Mouse (Mus musculus): ENCODE results near the gene Hnrnpf. TPM values are rescaled to one million over a fixed set of nuclear protein-coding genes. Genes with fewer than 3 reads are reported as not detected.
A peak's percentile ranks its signal among the peaks of the same experiment; 100 is the strongest.

Hnrnpf gene
- total and polyA plus RNA-seq, 2 experiments from 2014 or later: 154 to 183 TPM

DNA sequence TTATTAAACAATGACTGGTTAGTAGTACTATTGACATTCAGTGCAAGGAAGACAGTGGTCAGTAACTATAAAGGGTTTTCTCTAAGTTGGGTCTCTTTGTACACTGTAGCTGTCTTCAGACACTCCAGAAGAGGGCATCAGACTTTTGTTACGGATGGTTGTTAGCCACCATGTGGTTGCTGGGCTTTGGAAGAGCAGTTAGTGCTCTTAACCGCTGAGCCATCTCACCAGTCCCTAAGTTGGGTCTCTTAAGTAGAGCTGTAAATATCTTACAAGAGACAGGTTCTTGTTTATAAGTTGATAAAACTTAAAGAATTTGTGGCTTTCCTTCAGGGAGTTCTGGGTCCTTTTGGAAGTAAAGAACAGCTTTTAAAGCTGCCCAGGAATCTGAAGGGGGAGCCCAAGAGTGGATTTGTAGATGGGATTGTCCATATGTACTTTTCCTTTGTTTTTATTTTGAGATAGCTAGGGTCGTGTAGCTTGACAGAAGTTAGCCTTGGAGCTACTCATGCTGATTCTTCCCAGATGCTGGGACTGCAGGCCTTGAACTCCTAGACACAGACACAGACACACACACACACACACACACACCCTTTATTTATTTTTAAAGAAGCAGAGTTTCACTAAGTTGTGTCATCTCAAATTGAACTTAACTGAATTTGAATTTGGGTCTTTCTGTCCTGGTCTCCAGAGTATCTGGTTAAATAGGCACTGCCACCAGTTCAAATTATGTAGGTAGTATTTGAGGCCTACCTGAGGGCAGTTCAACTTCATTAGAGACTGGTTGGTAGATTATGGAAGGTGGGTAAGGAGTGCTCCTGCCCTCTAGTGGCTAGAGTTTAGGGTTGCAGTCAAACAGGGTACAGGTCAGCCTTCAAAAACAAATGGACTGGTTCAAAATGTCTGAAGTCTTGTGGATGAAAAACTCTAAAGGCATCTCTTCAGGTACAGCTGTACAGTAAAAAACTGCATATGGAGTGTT is 20.8 kb downstream of the Hnrnpf start:
- Histone ChIP-seq H3K4me2 (ENCODE audit: low read depth, low read length, poor library complexity, severe bottlenecking) (no peak overlapping the region), H3K9ac (replicated peaks; ENCODE audit: low read length, poor library complexity, severe bottlenecking) (no peak overlapping the region), H3K9me3 (ENCODE audit: low read length) (no peaks in the 10 kb centered on the region), H3K36me3 (ENCODE audit: insufficient read depth, low read length) (no peaks in the 10 kb centered on the region), H3K27me3 (ENCODE audit: insufficient read depth, low read length) (no peaks in the 10 kb centered on the region), H3K27ac (ENCODE audit: low read depth, low read length) (no peak overlapping the region), H3K4me1 (ENCODE audit: insufficient read depth, low read length) (peaks cover 6% of the 10 kb centered on the region; the same call in 1 of the 2 replicates), H3K4me3 (ENCODE audit: low read depth, low read length) (no peak overlapping the region)
- peak; percentile 38 for DNase-seq (ENCODE audit: low spot score)
- ATAC-seq (ENCODE audit: low FRiP score): no peak
- WGBS: 68% methylated on average over 3 of the region's 3 CpGs
- peak; percentile 86 for TF ChIP-seq CTCF (IDR thresholded peaks at IDR 0.05)

- H3K4me2 ChIP-seq (ENCODE audit: low read depth, low read length, poor library complexity, severe bottlenecking): no peak overlapping the region
- H3K4me3 ChIP-seq (ENCODE audit: low read depth, low read length): no peak overlapping the region
- H3K4me1 ChIP-seq (ENCODE audit: insufficient read depth, low read length): 0 out of 2 replicates have a peak, but pooled peaks cover 4% of the 10 kb centered on the region
- 93% methylated on average over 3 of the region's 3 CpGs for WGBS
- H3K36me3 ChIP-seq (ENCODE audit: insufficient read depth, low read length): no peaks in the 10 kb centered on the region
- DNase-seq (ENCODE audit: low spot score) (no peak), ATAC-seq (ENCODE audit: low FRiP score) (no peak)
- no peaks in the 10 kb centered on the region for H3K9me3 ChIP-seq (ENCODE audit: low read length)
- H3K27ac ChIP-seq (ENCODE audit: low read depth, low read length): no peak overlapping the region
- H3K9ac ChIP-seq (replicated peaks; ENCODE audit: low read length, poor library complexity, severe bottlenecking): no peak overlapping the region
- no peak for TF ChIP-seq CTCF (IDR thresholded peaks at IDR 0.05)
- no peaks in the 10 kb centered on the region for H3K27me3 ChIP-seq (ENCODE audit: insufficient read depth, low read length)
Measured at GRCm38 (mm10) chr6:117922041-117922440, 21.9 kb downstream of the Hnrnpf start.

DNA sequence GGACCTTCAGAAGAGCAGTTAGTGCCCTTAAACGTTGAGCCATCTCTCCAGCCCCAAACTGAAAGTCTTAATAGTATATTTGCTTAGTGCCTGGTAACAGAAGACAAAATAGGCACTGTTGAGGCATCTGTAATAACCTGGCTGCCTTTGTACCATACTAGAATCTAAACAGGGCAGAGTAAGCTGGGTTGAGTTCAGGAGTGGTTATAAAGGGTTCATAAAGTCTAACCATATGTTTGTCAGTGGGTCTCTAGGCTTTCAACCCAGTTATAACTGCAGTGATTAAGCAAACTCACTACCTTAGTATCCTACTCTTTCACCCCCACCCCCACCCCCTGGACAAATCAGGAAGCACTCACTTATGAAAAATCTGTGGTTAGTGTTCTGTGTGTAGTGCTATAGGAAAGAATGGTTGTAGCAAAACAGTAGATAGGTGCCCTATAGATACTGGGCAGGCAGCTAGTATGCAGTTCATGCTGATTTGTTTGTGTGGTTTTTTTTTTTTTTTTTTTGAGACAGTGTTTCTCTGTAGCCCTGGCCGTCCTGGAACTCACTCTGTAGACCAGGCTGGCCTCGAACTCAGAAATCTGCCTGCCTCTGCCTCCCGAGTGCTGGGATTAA is 26.9 kb downstream of the Hnrnpf start:
- ATAC-seq (ENCODE audit: low FRiP score): no peak
- H3K4me1 ChIP-seq (ENCODE audit: insufficient read depth, low read length): no peaks in the 10 kb centered on the region
- H3K36me3 ChIP-seq (ENCODE audit: insufficient read depth, low read length): peaks cover 3% of the 10 kb centered on the region; the same call in 1 of the 2 replicates
- no peaks in the 10 kb centered on the region for H3K9me3 ChIP-seq (ENCODE audit: low read length)
- H3K27me3 ChIP-seq (ENCODE audit: insufficient read depth, low read length): no peaks in the 10 kb centered on the region
- WGBS: 88% methylated on average over 4 of the region's 4 CpGs
- no peak overlapping the region for H3K27ac ChIP-seq (ENCODE audit: low read depth, low read length)
- TF ChIP-seq CTCF (IDR thresholded peaks at IDR 0.05): no peak
- H3K9ac ChIP-seq (replicated peaks; ENCODE audit: low read length, poor library complexity, severe bottlenecking): no peak overlapping the region
- no peak overlapping the region for H3K4me3 ChIP-seq (ENCODE audit: low read depth, low read length)
- no peak for DNase-seq (ENCODE audit: low spot score)
- H3K4me2 ChIP-seq (ENCODE audit: low read depth, low read length, poor library complexity, severe bottlenecking): no peak overlapping the region

- WGBS: 84% methylated on average over 7 of the region's 7 CpGs
- DNase-seq (ENCODE audit: low spot score) (no peak), ATAC-seq (ENCODE audit: low FRiP score) (no peak)
- Histone ChIP-seq H3K4me3 (ENCODE audit: low read depth, low read length) (no peak overlapping the region), H3K9ac (replicated peaks; ENCODE audit: low read length, poor library complexity, severe bottlenecking) (no peak overlapping the region), H3K27ac (ENCODE audit: low read depth, low read length) (no peak overlapping the region), H3K4me2 (ENCODE audit: low read depth, low read length, poor library complexity, severe bottlenecking) (no peak overlapping the region), H3K9me3 (ENCODE audit: low read length) (no peaks in the 10 kb centered on the region), H3K27me3 (ENCODE audit: insufficient read depth, low read length) (no peaks in the 10 kb centered on the region), H3K4me1 (ENCODE audit: insufficient read depth, low read length) (no peaks in the 10 kb centered on the region), H3K36me3 (ENCODE audit: insufficient read depth, low read length) (peaks cover 3% of the 10 kb centered on the region; the same call in 1 of the 2 replicates)
- TF ChIP-seq CTCF (IDR thresholded peaks at IDR 0.05): no peak
Measured at GRCm38 (mm10) chr6:117927955-117928354, 27.8 kb downstream of the Hnrnpf start.

DNA sequence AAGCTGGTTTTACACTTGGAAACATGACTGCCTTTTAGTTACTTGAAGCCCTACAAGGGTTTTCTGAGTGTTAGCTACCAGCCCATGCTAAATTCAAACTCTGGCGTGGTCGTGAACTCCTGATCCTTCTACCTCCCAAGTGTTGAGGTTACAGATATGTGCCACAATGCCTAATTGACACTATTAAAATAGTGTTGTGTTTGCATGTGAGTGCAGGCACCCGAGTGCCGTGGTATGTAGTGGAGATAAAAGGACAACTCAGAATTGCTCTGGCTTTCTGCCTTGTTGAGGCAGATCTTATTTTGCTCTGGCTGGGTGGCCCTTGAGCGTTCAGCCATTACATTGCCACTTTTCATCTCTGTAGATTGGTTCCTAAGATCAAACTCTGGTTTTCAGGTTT is 28.6 kb downstream of the Hnrnpf start:
- no peak overlapping the region for H3K27ac ChIP-seq (ENCODE audit: low read depth, low read length)
- no peak overlapping the region for H3K4me3 ChIP-seq (ENCODE audit: low read depth, low read length)
- ATAC-seq (ENCODE audit: low FRiP score): no peak
- no peak for TF ChIP-seq CTCF (IDR thresholded peaks at IDR 0.05)
- no peaks in the 10 kb centered on the region for H3K27me3 ChIP-seq (ENCODE audit: insufficient read depth, low read length)
- H3K4me2 ChIP-seq (ENCODE audit: low read depth, low read length, poor library complexity, severe bottlenecking): no peak overlapping the region
- no peaks in the 10 kb centered on the region for H3K4me1 ChIP-seq (ENCODE audit: insufficient read depth, low read length)
- DNase-seq (ENCODE audit: low spot score): no peak
- peaks cover 3% of the 10 kb centered on the region; the same call in 1 of the 2 replicates for H3K36me3 ChIP-seq (ENCODE audit: insufficient read depth, low read length)
- H3K9ac ChIP-seq (replicated peaks; ENCODE audit: low read length, poor library complexity, severe bottlenecking): no peak overlapping the region
- no peaks in the 10 kb centered on the region for H3K9me3 ChIP-seq (ENCODE audit: low read length)
- WGBS: 95% methylated on average over 5 of the region's 5 CpGs
